Mouse (Mus musculus) kidney, postnatal 0 days (tissue): ENCODE results near the gene Krt80. TPM values are rescaled to one million over a fixed set of nuclear protein-coding genes. Genes with fewer than 3 reads are reported as not detected.

Experiments used
- ATAC-seq: fragments of 200-750 bp; cut with Nextera tagmentation; replicated peaks from 2 replicates; pipeline ENCODE4 v1.8.0; 2017; ENCODE audit warnings: low read depth, moderate number of reproducible peaks, moderate TSS enrichment, moderate library complexity; ENCODE audit not compliant: low FRiP score
- DNase-seq: peaks from one replicate; pipeline ENCODE4 v3.0.0-alpha.2; 2016; ENCODE audit warnings: low spot score
- H3K27ac ChIP-seq: fragments of 300-500 bp; sonication (generic); 2 replicates; pipeline ENCODE4 v1.5.1; 2014; ENCODE audit warnings: mild to moderate bottlenecking
- H3K27me3 ChIP-seq: fragments of 300-500 bp; sonication (generic); 2 replicates; pipeline ENCODE4 v1.6.1; 2014; ENCODE audit warnings: low read length, mixed read lengths; ENCODE audit not compliant: insufficient read depth
- H3K36me3 ChIP-seq: fragments of 300-500 bp; sonication (generic); 2 replicates; pipeline ENCODE4 v1.6.1; 2014; ENCODE audit warnings: low read length, mixed read lengths; ENCODE audit not compliant: insufficient read depth
- H3K4me1 ChIP-seq: fragments of 300-500 bp; sonication (generic); replicated peaks from 2 replicates; pipeline ENCODE4 v1.6.1; 2014; ENCODE audit warnings: antibody characterized with exemption, low read length, mixed read lengths; ENCODE audit not compliant: insufficient read depth
- H3K4me2 ChIP-seq: fragments of 300-500 bp; sonication (generic); 2 replicates; pipeline ENCODE4 v1.6.1; 2014; ENCODE audit warnings: mild to moderate bottlenecking, low read length, moderate library complexity, mixed read lengths
- H3K4me3 ChIP-seq: fragments of 300-500 bp; sonication (generic); replicated peaks from 2 replicates; pipeline ENCODE4 v1.5.1; 2014; ENCODE audit warnings: low read depth, low read length
- H3K9ac ChIP-seq: fragments of 300-500 bp; sonication (generic); 2 replicates; pipeline ENCODE4 v1.6.1; 2014; ENCODE audit warnings: low read depth, low read length
- H3K9me3 ChIP-seq: fragments of 300-500 bp; sonication (generic); replicated peaks from 2 replicates; pipeline ENCODE4 v1.6.1; 2016; ENCODE audit warnings: low read length, inconsistent platforms, mixed read lengths
- CTCF ChIP-seq: IDR thresholded peaks from 2 replicates; pipeline ENCODE4 v1.5.1; 2016; ENCODE audit warnings: antibody characterized with exemption, low read depth, mild to moderate bottlenecking, moderate library complexity
- WGBS: fragments of 180-500 bp; shearing (Covaris S2); extraction: QIAGEN DNeasy Blood & Tissue Kit; methylation state at CpG from one replicate; pipeline ENCODE4 v1.1.7; 2014; 5-methylcytosine and 5-hydroxymethylcytosine counted together
- polyA plus RNA-seq: library from polyadenylated mRNA; unstranded; fragments of >200 nt; fragmentation: Nextera tagmentation; extraction: Ambion mirVana; gene quantifications from 2 replicates; pipeline ENCODE4 v1.2.1, GENCODE M21; 2015

The Krt80 gene
- 1.9 and 2.2 TPM in 2 replicates for polyA plus RNA-seq

DNA sequence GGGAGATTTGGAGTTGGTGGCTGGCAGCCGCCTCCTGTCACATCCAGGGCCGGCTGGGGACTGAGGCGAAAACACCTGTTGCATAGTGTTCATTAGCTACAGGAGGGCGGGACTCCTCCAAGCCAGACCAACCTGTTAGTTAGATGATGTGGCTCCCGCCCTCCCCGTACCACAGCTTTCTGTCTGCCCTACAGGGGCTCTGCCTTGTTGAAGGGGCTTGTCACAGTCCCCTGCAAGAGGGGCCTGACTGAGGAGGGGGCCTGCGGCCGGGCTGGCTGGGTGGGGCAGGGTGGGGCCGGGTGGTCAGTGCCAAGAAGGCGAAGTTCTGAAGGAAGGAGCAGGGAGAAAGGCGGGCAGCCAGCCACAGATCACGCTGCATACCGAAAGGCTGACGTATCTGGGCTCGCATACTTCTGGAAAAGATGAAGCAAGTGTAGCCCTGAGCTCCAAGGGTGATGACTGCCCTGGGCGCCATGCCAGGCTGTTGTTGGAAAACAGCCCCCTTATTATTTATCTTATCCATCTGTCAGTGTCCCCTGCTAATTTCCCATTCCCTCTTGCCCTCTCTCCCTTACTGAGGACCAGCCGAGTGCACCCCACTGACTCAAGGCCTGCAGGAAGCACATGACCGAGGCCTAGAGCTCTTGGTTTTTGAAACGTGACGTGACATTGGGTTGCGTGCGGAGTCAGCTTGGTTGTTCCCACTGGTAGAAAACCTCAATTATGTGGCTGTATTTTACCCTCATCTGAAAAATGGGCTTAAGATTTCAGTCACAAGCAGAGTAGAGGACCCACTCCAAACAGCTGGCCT, at the start of gene Krt80:
Krt80 (minus strand) TSS at position 62 of the 811 bp plus-strand sequence.
- DNase-seq = peak; percentile 72
- Histone ChIP-seq H3K4me2 (no peak within 1 kb of the TSS), H3K27ac (peak within 1 kb of the TSS; percentile 54), H3K9me3 (no peaks in the 10 kb centered on the region), H3K9ac (0 out of 2 replicates have a peak within 1 kb of the TSS, but pooled peaks have one; percentile 13), H3K36me3 (no peaks in the 10 kb centered on the region), H3K27me3 (no peaks in the 10 kb centered on the region), H3K4me3 (no peak within 1 kb of the TSS), H3K4me1 (peaks cover 34% of the 10 kb centered on the region)
- WGBS = 47% methylated on average over 22 of the region's 22 CpGs
- no peak for TF ChIP-seq CTCF
- ATAC-seq = peak; percentile 11; the same call in 1 of the 2 replicates

DNA sequence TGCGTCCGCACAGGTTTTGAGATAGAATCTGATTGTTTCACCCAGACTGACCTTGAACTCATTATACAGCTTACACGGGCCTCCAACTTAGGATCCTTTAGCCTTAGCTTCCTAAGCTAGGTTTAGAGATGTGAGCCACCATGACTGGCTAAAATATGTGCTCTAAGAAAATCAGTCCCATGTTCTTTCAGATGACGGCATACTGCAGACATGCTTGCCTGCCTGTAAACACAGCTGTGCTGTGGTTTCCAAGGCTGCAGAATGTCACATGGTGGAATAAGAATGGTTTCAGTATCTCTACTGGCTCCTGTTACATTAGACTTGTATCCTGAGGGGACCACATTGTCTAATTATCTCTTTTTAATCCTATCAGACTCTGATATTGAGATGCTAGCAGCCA, 49.0 kb upstream of the Krt80 start:
- no peaks in the 10 kb centered on the region for H3K9me3 ChIP-seq
- H3K27me3 ChIP-seq = no peaks in the 10 kb centered on the region
- no peak for TF ChIP-seq CTCF
- H3K27ac ChIP-seq = no peak overlapping the region
- ATAC-seq (no peak), DNase-seq (no peak)
- H3K36me3 ChIP-seq = no peaks in the 10 kb centered on the region
- H3K4me1 ChIP-seq = no peaks in the 10 kb centered on the region
- no peak overlapping the region for H3K4me2 ChIP-seq
- 77% methylated on average over 4 of the region's 4 CpGs for WGBS
- H3K9ac ChIP-seq = no peak overlapping the region
- H3K4me3 ChIP-seq = no peak overlapping the region

DNA sequence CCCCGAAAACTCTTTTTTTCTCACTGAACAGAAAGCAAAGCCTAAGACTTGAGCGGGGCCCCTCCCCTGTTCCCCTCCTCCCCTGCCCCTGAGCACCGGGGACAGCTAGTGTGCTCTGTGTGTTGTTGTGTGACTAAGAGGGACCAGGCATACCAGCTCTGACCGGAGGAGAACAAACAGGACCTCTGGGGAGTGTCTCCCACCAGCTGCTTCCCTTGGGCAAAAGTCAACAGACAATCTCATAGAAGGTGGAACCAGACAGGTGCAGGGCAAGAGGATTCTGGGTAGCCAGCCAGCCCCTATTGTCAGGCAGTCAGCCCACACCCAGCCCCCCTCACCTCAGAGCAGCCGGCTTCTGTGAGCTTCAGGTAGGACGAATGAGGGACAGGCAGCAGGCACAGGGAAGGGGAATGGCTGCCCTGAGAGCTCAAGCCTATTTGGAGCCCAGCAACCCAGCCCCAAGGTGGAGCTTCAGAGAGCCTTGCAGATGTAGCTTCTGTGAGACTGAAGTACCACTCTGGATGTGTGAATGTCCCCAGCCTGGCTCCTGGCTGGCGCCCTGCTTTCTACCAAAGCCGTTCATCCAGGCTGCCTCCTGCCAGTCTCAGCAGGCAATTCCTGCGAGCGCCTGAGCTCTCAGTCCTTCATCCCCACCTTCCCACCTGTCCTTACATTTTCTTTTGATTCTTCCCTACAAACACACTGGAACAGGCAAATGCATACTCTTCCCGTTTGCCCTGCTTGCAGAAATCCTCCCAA, 45.0 kb upstream of the Krt80 start:
- DNase-seq (no peak), ATAC-seq (no peak)
- H3K4me2 ChIP-seq = no peak overlapping the region; the same call in 1 of the 2 replicates
- no peaks in the 10 kb centered on the region for H3K27me3 ChIP-seq
- no peaks in the 10 kb centered on the region for H3K36me3 ChIP-seq
- H3K4me3 ChIP-seq = no peak overlapping the region
- H3K4me1 ChIP-seq = no peaks in the 10 kb centered on the region
- TF ChIP-seq CTCF = no peak
- H3K9me3 ChIP-seq = no peaks in the 10 kb centered on the region
- no peak overlapping the region for H3K9ac ChIP-seq
- H3K27ac ChIP-seq = no peak overlapping the region
- WGBS = 61% methylated on average over 11 of the region's 11 CpGs

DNA sequence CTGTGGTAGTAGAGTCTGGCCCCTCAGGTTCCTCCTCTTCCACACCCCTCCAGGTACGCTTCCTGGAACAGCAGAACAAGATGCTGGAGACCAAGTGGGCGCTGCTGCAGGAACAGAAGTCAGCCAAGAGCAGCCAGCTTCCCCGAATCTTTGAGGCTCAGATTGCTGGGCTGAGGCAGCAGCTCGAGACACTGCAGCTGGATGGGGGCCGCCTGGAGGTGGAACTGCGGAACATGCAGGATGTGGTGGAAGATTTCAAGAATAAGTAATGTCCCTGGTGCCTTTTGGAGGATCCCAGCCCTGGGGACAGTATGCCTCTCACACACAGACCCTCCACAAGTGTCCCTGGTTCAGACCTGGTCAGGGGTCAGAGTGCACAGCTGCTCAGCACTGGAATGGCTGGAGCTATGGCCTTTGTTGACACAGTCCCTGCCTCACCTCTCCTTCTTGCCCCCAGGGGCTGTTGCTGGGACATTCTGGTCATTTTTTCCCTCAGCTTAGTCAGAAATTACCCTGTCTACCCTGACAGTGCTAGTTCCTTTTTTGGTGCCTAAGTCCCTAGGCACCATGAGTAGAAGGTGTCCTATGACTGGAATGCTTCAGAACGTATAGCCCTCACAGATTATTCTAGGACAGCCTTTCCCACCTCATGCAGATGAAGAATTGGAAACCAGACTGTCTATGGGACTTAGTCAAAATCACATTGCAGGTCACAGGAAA, 44.1 kb upstream of the Krt80 start:
- Histone ChIP-seq H3K27me3 (no peaks in the 10 kb centered on the region), H3K9me3 (no peaks in the 10 kb centered on the region), H3K4me3 (no peak overlapping the region), H3K9ac (0 out of 2 replicates have a peak overlapping the region, but pooled peaks have one; percentile 52), H3K4me1 (no peaks in the 10 kb centered on the region), H3K27ac (peak overlapping the region; percentile 34; the same call in 1 of the 2 replicates), H3K36me3 (no peaks in the 10 kb centered on the region), H3K4me2 (peak overlapping the region; percentile 40)
- DNase-seq (peak; percentile 60), ATAC-seq (no peak)
- 42% methylated on average over 7 of the region's 7 CpGs for WGBS
- peak; percentile 54 for TF ChIP-seq CTCF

GRCm38 (mm10) chr15:101412188-101412587, 42.2 kb upstream of the Krt80 start:
- ATAC-seq (peak; percentile 80), DNase-seq (peak; percentile 34)
- H3K9me3 ChIP-seq = no peaks in the 10 kb centered on the region
- WGBS = 11% methylated on average over 29 of the region's 31 CpGs
- peak overlapping the region; percentile 81 for H3K27ac ChIP-seq
- H3K4me3 ChIP-seq = peak overlapping the region; percentile 21
- H3K9ac ChIP-seq = peak overlapping the region; percentile 52
- H3K4me2 ChIP-seq = peak overlapping the region; percentile 40
- H3K36me3 ChIP-seq = no peaks in the 10 kb centered on the region
- H3K27me3 ChIP-seq = no peaks in the 10 kb centered on the region
- no peaks in the 10 kb centered on the region for H3K4me1 ChIP-seq
- TF ChIP-seq CTCF = no peak

DNA sequence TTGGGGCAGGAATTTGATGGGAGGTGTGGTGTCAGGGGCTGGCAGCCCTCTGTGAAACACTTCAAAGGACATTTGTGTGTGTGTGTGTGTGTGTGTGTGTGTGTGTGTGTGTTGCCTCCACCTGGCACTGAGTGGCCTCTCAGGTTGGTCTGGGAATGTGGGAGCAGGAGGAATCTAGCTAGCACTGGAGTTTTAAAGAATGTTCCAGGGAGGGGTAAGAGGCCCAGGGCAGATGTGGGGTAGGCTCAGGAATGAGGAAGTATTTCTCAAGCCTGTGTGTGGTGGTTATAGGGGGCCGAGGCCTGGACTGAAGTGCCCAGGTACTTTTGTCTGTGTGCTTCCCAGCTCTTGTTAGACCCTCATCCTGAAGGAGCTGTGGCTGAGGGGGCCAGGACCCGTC, 40.8 kb upstream of the Krt80 start, which contains the start of gene Krt7:
Krt7 (plus strand) TSS at position 269 of the 400 bp plus-strand sequence.
- TF ChIP-seq CTCF = no peak
- peak; percentile 57 for DNase-seq
- peak within 1 kb of the TSS; percentile 52; the same call in 1 of the 2 replicates for H3K9ac ChIP-seq

More for the DNA sequence above, 40.8 kb upstream of the Krt80 start, which contains the start of gene Krt7:
- WGBS = 39% methylated on average over 2 of the region's 2 CpGs
- Histone ChIP-seq H3K27me3 (no peaks in the 10 kb centered on the region), H3K4me1 (no peaks in the 10 kb centered on the region), H3K27ac (peak within 1 kb of the TSS; percentile 81), H3K9me3 (no peaks in the 10 kb centered on the region), H3K4me3 (peak within 1 kb of the TSS; percentile 21; the same call in 1 of the 2 replicates), H3K36me3 (no peaks in the 10 kb centered on the region), H3K4me2 (peak within 1 kb of the TSS; percentile 40)
- ATAC-seq = peak; percentile 70
